Mouse (Mus musculus) heart, embryonic 11.5 days (tissue): ENCODE measurements around the gene Lss. TPM values are rescaled to one million over a fixed set of nuclear protein-coding genes. Genes with fewer than 3 reads are reported as not detected.

Experiments
- ATAC-seq: fragments of 200-750 bp; cut with Nextera tagmentation; replicated peaks from 2 replicates; pipeline ENCODE4 v1.8.0; 2017; ENCODE audit warnings: moderate library complexity; ENCODE audit not compliant: insufficient number of reproducible peaks, low FRiP score, low TSS enrichment
- H3K27ac ChIP-seq: fragments of 300-500 bp; sonication (generic); 2 replicates; pipeline ENCODE4 v1.5.1; 2014; ENCODE audit warnings: mild to moderate bottlenecking, low read depth, low read length
- H3K27me3 ChIP-seq: fragments of 300-500 bp; sonication (generic); 2 replicates; pipeline ENCODE4 v1.6.1; 2014; ENCODE audit warnings: mild to moderate bottlenecking, low read length, mixed read lengths; ENCODE audit not compliant: control insufficient read depth, insufficient read depth
- H3K36me3 ChIP-seq: fragments of 300-500 bp; sonication (generic); 2 replicates; pipeline ENCODE4 v1.6.1; 2014; ENCODE audit warnings: mild to moderate bottlenecking, low read length, moderate library complexity, mixed read lengths; ENCODE audit not compliant: control insufficient read depth, insufficient read depth
- H3K4me1 ChIP-seq: fragments of 300-500 bp; sonication (generic); 2 replicates; pipeline ENCODE4 v1.6.1; 2014; ENCODE audit warnings: low read length; ENCODE audit not compliant: control insufficient read depth, insufficient read depth
- H3K4me2 ChIP-seq: fragments of 300-500 bp; sonication (generic); 2 replicates; pipeline ENCODE4 v1.6.1; 2014; ENCODE audit warnings: mild to moderate bottlenecking, moderate library complexity
- H3K4me3 ChIP-seq: fragments of 300-500 bp; sonication (generic); 2 replicates; pipeline ENCODE4 v1.5.1; 2014; ENCODE audit warnings: low read depth, low read length
- H3K9ac ChIP-seq: fragments of 300-500 bp; sonication (generic); 2 replicates; pipeline ENCODE4 v1.6.1; 2014; ENCODE audit warnings: mild to moderate bottlenecking, low read depth, low read length, moderate library complexity
- H3K9me3 ChIP-seq: fragments of 300-500 bp; sonication (generic); replicated peaks from 2 replicates; pipeline ENCODE4 v1.6.1; 2016; ENCODE audit warnings: low read length; ENCODE audit not compliant: control insufficient read depth
- WGBS: fragments of 180-500 bp; shearing (Covaris S2); extraction: QIAGEN DNeasy Blood & Tissue Kit; methylation state at CpG from one replicate; pipeline ENCODE4 v1.1.7; 2014; ENCODE audit not compliant: insufficient replicate concordance; 5-methylcytosine and 5-hydroxymethylcytosine counted together
- polyA plus RNA-seq: library from polyadenylated mRNA; unstranded; fragments of >200 nt; fragmentation: Nextera tagmentation; extraction: Ambion mirVana; gene quantifications from 2 replicates; pipeline ENCODE4 v1.2.1, GENCODE M21; 2014

Gene Lss
- polyA plus RNA-seq, 1 experiment from 2014 or later, result 15.1 TPM

DNA sequence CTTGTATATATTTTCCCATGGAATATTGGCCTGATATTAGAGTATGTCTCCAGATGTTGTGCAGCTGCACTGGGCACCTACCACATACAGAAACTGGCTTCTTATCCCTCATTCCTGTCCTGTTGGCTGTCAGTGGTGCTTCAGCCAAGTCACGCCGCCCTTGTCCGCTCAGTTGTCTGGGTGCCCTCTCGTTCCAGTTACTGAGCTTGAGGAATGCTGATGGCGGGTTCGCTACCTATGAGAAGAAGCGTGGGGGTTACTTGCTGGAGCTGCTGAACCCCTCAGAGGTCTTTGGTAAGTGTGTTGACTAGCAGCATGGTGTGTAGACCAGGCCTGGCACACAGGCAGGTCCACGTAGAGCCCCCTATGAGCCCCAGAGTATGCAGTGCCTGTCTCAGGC lies 15.2 kb downstream of the Lss start:
- 86% methylated on average over 8 of the region's 8 CpGs for WGBS
- H3K9ac ChIP-seq, result no peak overlapping the region

DNA sequence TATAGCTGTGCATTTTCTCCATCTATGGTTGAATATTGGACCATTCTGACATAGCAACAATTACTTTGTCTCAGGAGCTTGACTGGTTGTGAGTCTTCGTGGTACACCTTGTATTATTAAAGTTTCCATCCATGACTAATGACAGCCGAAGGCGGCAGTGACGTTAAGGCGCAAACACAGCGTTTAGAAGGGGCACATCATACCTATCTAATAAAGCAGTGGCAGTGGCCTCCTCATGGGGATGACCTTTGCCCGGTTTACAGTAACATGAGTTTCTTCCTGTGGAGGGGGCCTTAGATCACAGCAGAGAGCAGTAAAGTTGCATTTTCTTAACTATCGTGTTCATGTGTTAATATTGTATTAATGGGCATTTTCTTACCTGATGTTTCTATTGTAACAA lies 16.8 kb downstream of the Lss start:
- Histone ChIP-seq H3K36me3 (peaks cover 25% of the 10 kb centered on the region), H3K4me1 (no peaks in the 10 kb centered on the region), H3K27ac (no peak overlapping the region), H3K4me3 (no peak overlapping the region), H3K9me3 (no peaks in the 10 kb centered on the region), H3K27me3 (no peaks in the 10 kb centered on the region), H3K9ac (no peak overlapping the region), H3K4me2 (no peak overlapping the region)
- WGBS, result 94% methylated on average over 8 of the region's 8 CpGs
- ATAC-seq, result no peak

More for the DNA sequence above, 15.2 kb downstream of the Lss start:
- Histone ChIP-seq H3K4me3 (no peak overlapping the region), H3K4me2 (no peak overlapping the region), H3K4me1 (no peaks in the 10 kb centered on the region), H3K36me3 (peaks cover 25% of the 10 kb centered on the region), H3K27me3 (no peaks in the 10 kb centered on the region), H3K27ac (no peak overlapping the region), H3K9me3 (no peaks in the 10 kb centered on the region)
- no peak for ATAC-seq

DNA sequence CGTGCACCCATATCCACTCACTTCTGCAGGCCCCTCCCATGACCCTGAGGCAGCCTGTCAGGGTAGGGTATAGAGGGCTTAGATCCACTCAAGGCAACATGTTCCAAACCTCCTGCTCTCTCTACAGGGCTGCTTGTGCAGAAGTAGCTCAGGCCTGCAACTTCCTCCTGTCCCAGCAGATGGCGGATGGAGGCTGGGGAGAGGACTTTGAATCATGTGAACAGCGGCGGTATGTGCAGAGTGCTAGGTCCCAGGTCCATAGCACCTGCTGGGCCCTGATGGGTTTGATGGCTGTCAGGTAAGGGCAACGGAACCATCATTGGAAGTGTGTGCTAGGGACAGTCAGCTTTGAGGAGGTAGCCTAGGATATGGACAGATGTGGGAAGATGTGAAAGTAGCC lies 19.1 kb downstream of the Lss start:
- no peak overlapping the region for H3K27ac ChIP-seq
- no peak overlapping the region for H3K4me2 ChIP-seq
- H3K27me3 ChIP-seq, result no peaks in the 10 kb centered on the region
- 86% methylated on average over 5 of the region's 5 CpGs for WGBS
- no peaks in the 10 kb centered on the region for H3K4me1 ChIP-seq
- H3K9ac ChIP-seq, result no peak overlapping the region
- ATAC-seq, result no peak
- H3K4me3 ChIP-seq, result no peak overlapping the region
- H3K9me3 ChIP-seq, result no peaks in the 10 kb centered on the region
- H3K36me3 ChIP-seq, result peaks cover 24% of the 10 kb centered on the region

DNA sequence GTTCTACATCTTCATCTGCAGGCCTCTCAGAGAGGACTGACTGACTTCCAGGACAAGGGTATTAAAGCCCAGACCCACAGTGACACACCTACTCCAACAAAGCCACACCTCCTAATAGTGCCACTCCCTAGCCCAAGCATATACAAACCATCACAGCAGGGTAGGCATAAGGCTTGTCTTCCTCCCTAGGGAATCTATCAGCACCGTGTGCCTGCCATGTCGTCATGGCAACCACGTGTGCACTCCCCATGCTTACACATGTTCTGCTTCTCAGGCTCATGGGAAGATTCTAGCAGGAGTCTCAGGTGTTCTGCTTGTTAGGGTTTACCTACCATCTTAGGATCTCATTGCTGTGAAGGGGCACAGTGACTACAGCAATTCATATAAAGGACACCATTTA lies 20.2 kb downstream of the Lss start:
- no peak overlapping the region for H3K27ac ChIP-seq
- no peaks in the 10 kb centered on the region for H3K9me3 ChIP-seq
- peaks cover 21% of the 10 kb centered on the region for H3K36me3 ChIP-seq
- 78% methylated on average over 3 of the region's 3 CpGs for WGBS
- H3K9ac ChIP-seq, result no peak overlapping the region
- H3K4me3 ChIP-seq, result no peak overlapping the region
- H3K4me1 ChIP-seq, result no peaks in the 10 kb centered on the region
- no peaks in the 10 kb centered on the region for H3K27me3 ChIP-seq
- no peak for ATAC-seq
- H3K4me2 ChIP-seq, result no peak overlapping the region

DNA sequence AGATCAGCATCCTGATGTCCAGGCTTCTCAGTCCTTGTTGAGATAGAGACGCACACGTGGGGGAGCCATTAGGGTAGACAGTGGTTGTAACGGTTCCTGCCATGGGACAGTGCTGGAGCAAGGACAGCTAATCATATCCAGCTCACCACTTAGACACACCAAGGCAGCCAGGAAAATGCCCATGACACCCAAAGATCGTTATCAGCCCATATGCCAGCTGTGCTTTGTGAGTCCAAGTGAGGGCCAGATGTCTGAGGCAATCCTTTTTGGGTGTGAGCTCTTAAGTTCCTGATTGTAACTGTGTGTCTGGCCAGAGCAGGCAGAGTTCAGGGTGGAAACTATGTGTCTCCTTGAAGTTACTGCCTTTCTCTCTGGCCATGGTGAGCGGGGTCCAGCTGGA lies 22.7 kb downstream of the Lss start:
- H3K4me1 ChIP-seq, result no peaks in the 10 kb centered on the region
- H3K27ac ChIP-seq, result no peak overlapping the region
- 88% methylated on average over 5 of the region's 5 CpGs for WGBS
- H3K9me3 ChIP-seq, result no peaks in the 10 kb centered on the region
- no peak for ATAC-seq
- no peak overlapping the region for H3K9ac ChIP-seq
- peaks cover 15% of the 10 kb centered on the region for H3K36me3 ChIP-seq
- H3K4me2 ChIP-seq, result no peak overlapping the region
- no peaks in the 10 kb centered on the region for H3K27me3 ChIP-seq
- H3K4me3 ChIP-seq, result no peak overlapping the region

DNA sequence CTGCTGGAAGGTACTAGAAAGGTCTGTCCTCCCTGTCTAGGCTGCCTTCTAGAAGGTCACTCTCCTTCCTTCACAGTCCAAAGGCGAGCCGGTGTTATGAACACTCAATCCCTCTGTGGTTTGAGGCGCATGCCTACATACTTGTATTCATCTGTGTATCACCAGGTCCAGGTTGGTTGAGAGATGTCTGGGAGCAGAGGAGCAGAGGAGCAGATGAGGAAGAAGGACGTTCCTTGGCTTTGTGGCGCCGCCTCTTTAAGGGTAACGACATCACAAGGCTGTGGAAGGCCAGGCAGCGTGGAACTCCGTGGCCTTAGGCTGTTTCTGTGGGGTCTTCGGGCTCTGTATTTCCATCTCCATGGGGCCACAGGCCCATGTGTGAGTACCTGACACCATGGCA lies 30.6 kb downstream of the Lss start, which contains the start of gene Spatc1l:
Gene Spatc1l, plus strand, starts transcription at position 301 of the 400 bp plus-strand sequence.
- Histone ChIP-seq H3K27me3 (no peaks in the 10 kb centered on the region), H3K4me2 (no peak within 1 kb of the TSS), H3K4me3 (no peak within 1 kb of the TSS), H3K36me3 (no peaks in the 10 kb centered on the region), H3K9me3 (no peaks in the 10 kb centered on the region), H3K9ac (no peak within 1 kb of the TSS), H3K4me1 (no peaks in the 10 kb centered on the region), H3K27ac (no peak within 1 kb of the TSS)
- ATAC-seq, result no peak
- WGBS, result 88% methylated on average over 10 of the region's 10 CpGs

DNA sequence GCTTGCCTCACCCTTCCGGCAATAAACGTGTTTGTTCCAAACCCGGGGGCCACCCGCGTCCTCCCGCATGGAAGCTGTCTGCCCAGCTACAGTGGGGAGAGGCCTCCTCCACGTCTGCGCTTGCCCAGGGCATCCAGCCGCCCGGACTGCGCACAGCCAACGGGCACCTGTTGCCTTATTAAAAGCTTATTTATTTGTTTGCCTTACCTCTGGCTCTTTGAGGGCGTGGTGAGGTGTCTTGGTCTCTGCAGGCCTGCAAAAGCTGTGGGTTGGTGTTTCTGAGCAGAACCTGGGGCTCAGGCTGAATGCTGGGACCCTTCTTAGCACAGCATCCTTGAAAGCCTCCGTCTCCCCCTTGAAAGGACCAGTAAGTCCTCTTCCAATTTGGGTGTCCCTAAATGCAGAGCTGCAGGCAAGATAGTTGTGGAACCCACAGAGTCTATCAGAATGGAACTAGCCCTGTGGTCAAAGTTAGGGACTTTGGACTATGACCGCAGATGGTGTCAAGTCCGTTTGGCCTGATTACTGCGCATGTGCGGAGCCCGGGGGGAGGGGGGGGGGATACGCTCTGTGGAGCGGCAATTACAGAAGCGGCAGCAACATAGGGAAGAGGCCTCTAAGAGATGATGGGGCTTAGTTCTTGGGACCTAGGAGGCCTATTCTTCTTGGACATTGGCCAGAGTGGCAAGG lies 38.8 kb downstream of the Lss start:
- H3K27me3 ChIP-seq, result no peaks in the 10 kb centered on the region
- H3K4me1 ChIP-seq, result no peaks in the 10 kb centered on the region
- no peak overlapping the region for H3K27ac ChIP-seq
- WGBS, result 88% methylated on average over 22 of the region's 22 CpGs
- H3K4me2 ChIP-seq, result no peak overlapping the region
- H3K36me3 ChIP-seq, result no peaks in the 10 kb centered on the region
- no peak overlapping the region for H3K9ac ChIP-seq
- peaks cover 5% of the 10 kb centered on the region; the same call in 1 of the 2 replicates for H3K9me3 ChIP-seq
- no peak for ATAC-seq
- H3K4me3 ChIP-seq, result no peak overlapping the region

DNA sequence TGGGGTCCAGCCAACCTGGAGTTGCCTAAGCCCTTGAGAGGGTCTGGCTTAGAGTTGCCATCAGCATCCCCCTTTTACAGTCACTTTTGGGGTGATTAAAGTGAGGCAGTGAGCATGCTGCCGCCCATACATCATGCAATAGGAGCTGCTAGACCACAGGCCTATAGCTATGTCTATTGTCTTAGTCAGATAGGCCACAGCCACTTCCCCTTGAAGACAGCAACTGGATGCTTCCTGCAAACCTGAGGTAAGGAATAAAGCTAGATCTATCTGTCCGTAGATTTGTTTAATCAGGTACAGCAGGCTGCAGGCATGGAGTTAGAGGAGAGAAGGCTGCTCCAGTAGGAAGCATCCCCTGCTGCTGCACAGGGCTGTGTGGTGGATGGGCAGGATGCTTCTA lies 39.7 kb downstream of the Lss start:
- Histone ChIP-seq H3K9me3 (peaks cover 5% of the 10 kb centered on the region; the same call in 1 of the 2 replicates), H3K4me1 (no peaks in the 10 kb centered on the region), H3K4me2 (no peak overlapping the region), H3K36me3 (no peaks in the 10 kb centered on the region), H3K9ac (no peak overlapping the region), H3K27me3 (no peaks in the 10 kb centered on the region), H3K27ac (no peak overlapping the region), H3K4me3 (no peak overlapping the region)
- 71% methylated on average over 2 of the region's 2 CpGs for WGBS
- ATAC-seq, result no peak

DNA sequence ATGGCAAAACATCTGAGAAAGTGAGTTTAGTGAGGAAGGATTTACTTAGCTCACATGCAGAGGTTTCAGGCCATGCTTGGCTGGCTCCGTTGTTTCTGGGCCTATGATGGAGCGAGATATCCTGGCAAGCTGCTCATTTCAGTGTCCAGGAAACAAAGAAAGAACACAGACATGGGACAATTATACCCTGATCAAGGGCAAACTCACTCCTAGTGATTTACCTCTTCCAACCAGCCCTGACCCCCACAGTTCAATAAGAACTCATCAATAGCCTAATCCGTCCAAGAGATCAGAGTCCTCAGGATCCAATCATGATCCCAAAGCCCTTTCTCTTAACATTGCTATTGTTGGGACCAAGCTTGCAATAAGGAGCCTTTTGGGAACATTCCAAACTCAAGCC lies 40.8 kb downstream of the Lss start:
- no peak for ATAC-seq
- Histone ChIP-seq H3K9me3 (peaks cover 5% of the 10 kb centered on the region; the same call in 1 of the 2 replicates), H3K4me1 (0 out of 2 replicates have a peak, but pooled peaks cover 3% of the 10 kb centered on the region), H3K9ac (no peak overlapping the region), H3K36me3 (no peaks in the 10 kb centered on the region), H3K27me3 (no peaks in the 10 kb centered on the region), H3K27ac (no peak overlapping the region), H3K4me3 (no peak overlapping the region), H3K4me2 (no peak overlapping the region)
- WGBS, result 72% methylated on average over 3 of the region's 3 CpGs
